Mouse (Mus musculus) lung, adult 10 weeks (tissue): Measurements from ENCODE around the gene Vmn2r27. TPM values are rescaled to one million over a fixed set of nuclear protein-coding genes. Genes with fewer than 3 reads are reported as not detected.

Experiments
- polyA plus RNA-seq: library from polyadenylated mRNA; stranded (reverse); fragments of 350-450 nt; fragmentation: Illumina TruSeq; extraction: RNeasy Lipid Tissue Mini Kit (QIAGEN cat#74804); gene quantifications from one replicate; pipeline ENCODE4 v1.2.3, GENCODE M21; 2014; ENCODE audit warnings: low read depth, low replicate concordance; ENCODE audit not compliant: insufficient read depth

Vmn2r27 gene
- polyA plus RNA-seq: not detected

GRCm38 (mm10) chr6:124231756-124232155 lies at the start of gene Vmn2r27:
Vmn2r27 (minus strand) TSS chr6:124231856.

Other genes starting within 250 kb of the Vmn2r27 start
- gene Vmn2r26, start 207.3 kb downstream of the Vmn2r27 start, polyA plus RNA-seq: not detected
- 2.9 TPM for gene Cd163, start 72.8 kb upstream of the Vmn2r27 start, polyA plus RNA-seq
- gene Pex5, start 183.2 kb upstream of the Vmn2r27 start, polyA plus RNA-seq: 16.2 TPM
- 2.1 TPM for gene Clstn3, start 232.9 kb upstream of the Vmn2r27 start, polyA plus RNA-seq